8 mouse cellular contexts compared by ENCODE assay signal in the genomic region with DNA sequence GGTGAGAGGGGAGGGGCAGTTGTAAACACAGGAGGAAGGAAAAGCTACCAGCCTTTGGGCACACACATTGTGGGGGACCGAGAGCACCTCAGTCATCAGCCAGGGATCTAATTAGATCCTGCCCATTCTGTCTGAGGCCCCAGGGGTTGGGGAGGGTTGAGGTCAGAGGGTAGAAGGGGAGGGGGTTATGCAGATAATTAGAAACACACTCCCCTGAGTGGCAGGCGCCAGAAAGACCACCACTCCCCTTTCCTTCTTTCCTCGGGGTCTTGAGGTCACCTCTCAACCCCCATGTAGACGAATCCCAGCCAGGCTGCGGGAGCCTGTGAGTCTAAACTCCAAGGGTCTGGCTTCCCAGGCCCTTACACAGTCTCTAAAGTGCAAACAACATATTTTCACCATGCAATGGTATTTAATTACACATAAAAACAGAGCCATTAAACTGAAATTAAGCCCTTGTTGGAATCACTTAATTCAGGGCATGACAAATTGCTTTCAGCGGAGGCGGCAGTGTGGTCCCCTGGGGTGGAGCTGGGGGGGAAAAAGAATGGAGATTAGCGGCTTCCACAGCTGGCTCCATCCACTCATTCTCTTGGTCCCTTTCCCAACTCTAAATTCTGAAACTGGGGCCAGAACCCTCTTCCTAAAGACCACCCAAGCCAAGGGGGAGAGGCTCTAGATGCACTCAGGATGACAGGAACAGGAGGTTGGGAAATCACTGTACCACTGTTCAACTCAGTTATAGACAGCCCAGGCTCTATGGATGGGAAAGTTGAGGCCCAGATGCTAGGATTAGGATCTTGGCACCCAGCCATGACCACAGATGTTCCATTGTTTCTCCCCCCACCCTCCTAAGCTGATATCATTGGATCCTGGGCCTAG. TPM values are rescaled to one million over a fixed set of nuclear protein-coding genes. Genes with fewer than 3 reads are reported as not detected.
A peak's percentile ranks its signal among the peaks of the same experiment; 100 is the strongest.
DNase-seq lines count a peak whose midpoint lies in the region; ATAC-seq and TF ChIP-seq lines count a peak whose summit lies in the region.

No protein-coding gene starts in this region.

- no peak for TF ChIP-seq CTCF in lung, embryonic 14.5 days (IDR thresholded peaks at IDR 0.05; ENCODE audit: low read depth)
- TF ChIP-seq CTCF in lung, adult 2 months (IDR thresholded peaks at IDR 0.05; ENCODE audit: insufficient read depth, low read length): no peak

- no peaks in the 10 kb centered on the region for H3K27me3 ChIP-seq in lung, embryonic 14.5 days (ENCODE audit: insufficient read depth, low read length)
- H3K27me3 ChIP-seq in embryonic facial prominence, embryonic 11.5 days (ENCODE audit: control insufficient read depth, insufficient read depth, low read length): no peaks in the 10 kb centered on the region
- H3K27me3 ChIP-seq in heart, embryonic 12.5 days (replicated peaks): no peaks in the 10 kb centered on the region
- no peaks in the 10 kb centered on the region for H3K27me3 ChIP-seq in limb, embryonic 14.5 days (ENCODE audit: control insufficient read depth, insufficient read depth, low read length)

- peak; percentile 80 for DNase-seq in lung, embryonic 14.5 days
- no peak for DNase-seq in lung, adult 2 months
- DNase-seq in embryonic facial prominence, embryonic 11.5 days (ENCODE audit: low spot score): peak; percentile 81
- DNase-seq in limb, embryonic 14.5 days (ENCODE audit: low spot score): peak; percentile 86
- no peak for DNase-seq in yolk sac, embryonic 10.5 days (ENCODE audit: low spot score)
- no peak for DNase-seq in spleen, postnatal 10 days (ENCODE audit: low spot score in 2 of 2)

- TF ChIP-seq POLR2A in lung, adult 2 months (IDR thresholded peaks at IDR 0.05; ENCODE audit: borderline replicate concordance, extremely low read depth, low read depth, low read length): no peak
- no peak for TF ChIP-seq POLR2A in limb, embryonic 14.5 days (IDR thresholded peaks at IDR 0.05; ENCODE audit: borderline replicate concordance, extremely low read depth, insufficient read depth, insufficient read length)

- 12% methylated on average over 8 of the region's 8 CpGs for WGBS in lung, embryonic 14.5 days
- 42% methylated on average over 8 of the region's 8 CpGs for WGBS in lung, adult 2 months
- 6% methylated on average over 8 of the region's 8 CpGs for WGBS in embryonic facial prominence, embryonic 11.5 days
- 27% methylated on average over 8 of the region's 8 CpGs for WGBS in heart, embryonic 12.5 days
- WGBS in limb, embryonic 14.5 days: 7% methylated on average over 8 of the region's 8 CpGs

- no peak overlapping the region for H3K9ac ChIP-seq in lung, embryonic 14.5 days
- H3K9ac ChIP-seq in embryonic facial prominence, embryonic 11.5 days (replicated peaks; ENCODE audit: low read length): no peak overlapping the region
- no peak overlapping the region for H3K9ac ChIP-seq in heart, embryonic 12.5 days
- no peak overlapping the region for H3K9ac ChIP-seq in limb, embryonic 14.5 days (ENCODE audit: low read depth, low read length, severe bottlenecking)

- no peaks in the 10 kb centered on the region for H3K9me3 ChIP-seq in lung, embryonic 14.5 days (ENCODE audit: low read depth, low read length)
- H3K9me3 ChIP-seq in embryonic facial prominence, embryonic 11.5 days (replicated peaks; ENCODE audit: control insufficient read depth, low read length): no peaks in the 10 kb centered on the region
- H3K9me3 ChIP-seq in heart, embryonic 12.5 days (replicated peaks): peaks cover 10% of the 10 kb centered on the region
- peaks cover 6% of the 10 kb centered on the region; the same call in 1 of the 2 replicates for H3K9me3 ChIP-seq in limb, embryonic 14.5 days (ENCODE audit: control insufficient read depth, low read length)

- peak overlapping the region; percentile 55; the same call in 1 of the 2 replicates for H3K27ac ChIP-seq in lung, embryonic 14.5 days (ENCODE audit: low read depth)
- H3K27ac ChIP-seq in embryonic facial prominence, embryonic 11.5 days (replicated peaks; ENCODE audit: low read depth, low read length): peak overlapping the region; percentile 66
- H3K27ac ChIP-seq in heart, embryonic 12.5 days (ENCODE audit: poor library complexity, severe bottlenecking): 0 out of 2 replicates have a peak overlapping the region, but pooled peaks have one; percentile 1
- H3K27ac ChIP-seq in limb, embryonic 14.5 days (replicated peaks; ENCODE audit: low read depth, low read length): peak overlapping the region; percentile 45

- ATAC-seq in lung, embryonic 14.5 days (ENCODE audit: insufficient read depth): peak; percentile 81
- ATAC-seq in embryonic facial prominence, embryonic 11.5 days (replicated peaks; ENCODE audit: insufficient number of reproducible peaks, low FRiP score, low TSS enrichment, low read depth): peak; percentile 78
- ATAC-seq in heart, embryonic 12.5 days (ENCODE audit: insufficient number of reproducible peaks, low FRiP score): no peak; the same call in 1 of the 2 replicates
- peak; percentile 77 for ATAC-seq in limb, embryonic 14.5 days (ENCODE audit: low FRiP score, low read depth)
- no peak for ATAC-seq in erythroid progenitor cell, adult 5-6 weeks (replicated peaks; ENCODE audit: low FRiP score, poor library complexity, severe bottlenecking)

- no peak overlapping the region for H3K4me3 ChIP-seq in lung, embryonic 14.5 days (ENCODE audit: low read depth, low read length)
- no peak overlapping the region for H3K4me3 ChIP-seq in lung, adult 2 months (replicated peaks; ENCODE audit: extremely low read depth, low read depth, low read length)
- no peak overlapping the region for H3K4me3 ChIP-seq in embryonic facial prominence, embryonic 11.5 days (ENCODE audit: low read depth, low read length)
- H3K4me3 ChIP-seq in heart, embryonic 12.5 days: no peak overlapping the region
- no peak overlapping the region for H3K4me3 ChIP-seq in limb, embryonic 14.5 days (replicated peaks; ENCODE audit: low read length)

- H3K4me2 ChIP-seq in lung, embryonic 14.5 days: no peak overlapping the region
- no peak overlapping the region; the same call in 1 of the 2 replicates for H3K4me2 ChIP-seq in embryonic facial prominence, embryonic 11.5 days (ENCODE audit: low read depth, low read length)
- H3K4me2 ChIP-seq in heart, embryonic 12.5 days: no peak overlapping the region
- no peak overlapping the region for H3K4me2 ChIP-seq in limb, embryonic 14.5 days (replicated peaks; ENCODE audit: low read depth, low read length, severe bottlenecking)

- peaks cover 16% of the 10 kb centered on the region for H3K36me3 ChIP-seq in lung, embryonic 14.5 days (ENCODE audit: insufficient read depth)
- H3K36me3 ChIP-seq in embryonic facial prominence, embryonic 11.5 days (replicated peaks; ENCODE audit: control insufficient read depth, insufficient read depth, low read depth, low read length): peaks cover 13% of the 10 kb centered on the region
- H3K36me3 ChIP-seq in heart, embryonic 12.5 days: peaks cover 24% of the 10 kb centered on the region
- H3K36me3 ChIP-seq in limb, embryonic 14.5 days (ENCODE audit: control insufficient read depth, insufficient read depth, low read length): peaks cover 31% of the 10 kb centered on the region

- peaks cover 3% of the 10 kb centered on the region; the same call in 1 of the 2 replicates for H3K4me1 ChIP-seq in lung, embryonic 14.5 days (ENCODE audit: insufficient read depth)
- H3K4me1 ChIP-seq in lung, adult 2 months (ENCODE audit: control insufficient read depth, insufficient read depth, low read length): no peaks in the 10 kb centered on the region
- peaks cover 5% of the 10 kb centered on the region for H3K4me1 ChIP-seq in embryonic facial prominence, embryonic 11.5 days (ENCODE audit: control insufficient read depth, insufficient read depth, low read length)
- H3K4me1 ChIP-seq in heart, embryonic 12.5 days (replicated peaks): peaks cover 11% of the 10 kb centered on the region; the same call in 1 of the 2 replicates
- H3K4me1 ChIP-seq in limb, embryonic 14.5 days (ENCODE audit: control insufficient read depth, insufficient read depth, low read length): peaks cover 24% of the 10 kb centered on the region

RNA-seq across cellular contexts. Expression of gene Igfbp4, which starts 14.8 kb away (rescaled TPM):
- polyA plus RNA-seq in lung, embryonic 14.5 days (2014; fragmentation: Nextera tagmentation; extraction: Ambion mirVana): 404 and 412 TPM in 2 replicates
- 459 and 481 TPM in 2 replicates for polyA plus RNA-seq in lung, adult 2 months (2012; rRNA removed)
- polyA plus RNA-seq in embryonic facial prominence, embryonic 11.5 days (2014; fragmentation: Nextera tagmentation; extraction: Ambion mirVana): 477 and 548 TPM in 2 replicates
- polyA plus RNA-seq in heart, embryonic 12.5 days (2016; fragmentation: Nextera tagmentation; extraction: Ambion mirVana): 371 and 382 TPM in 2 replicates
- 942 and 1,029 TPM in 2 replicates for polyA plus RNA-seq in limb, embryonic 14.5 days (2012; rRNA removed)
- polyA plus RNA-seq in limb, embryonic 14.5 days (2014; fragmentation: Nextera tagmentation; extraction: Ambion mirVana): 1,086 and 1,234 TPM in 2 replicates
- total RNA-seq in erythroid progenitor cell, adult 5-6 weeks (2015; ENCODE audit: low replicate concordance): 12.2 and 25.2 TPM in 2 replicates
- total RNA-seq in erythroid progenitor cell, adult 5-6 weeks (2017; ENCODE audit: low replicate concordance): 5.8 and 8.1 TPM in 2 replicates

RNA-seq across cellular contexts. Expression of gene Top2a, which starts 31.8 kb away (rescaled TPM):
- polyA plus RNA-seq in lung, embryonic 14.5 days (2014; fragmentation: Nextera tagmentation; extraction: Ambion mirVana): 349 and 364 TPM in 2 replicates
- polyA plus RNA-seq in lung, adult 2 months (2012; rRNA removed): 0.58 and 1.4 TPM in 2 replicates
- polyA plus RNA-seq in embryonic facial prominence, embryonic 11.5 days (2014; fragmentation: Nextera tagmentation; extraction: Ambion mirVana): 397 and 439 TPM in 2 replicates
- polyA plus RNA-seq in heart, embryonic 12.5 days (2016; fragmentation: Nextera tagmentation; extraction: Ambion mirVana): 196 and 201 TPM in 2 replicates
- polyA plus RNA-seq in limb, embryonic 14.5 days (2012; rRNA removed): 98.2 and 134 TPM in 2 replicates
- polyA plus RNA-seq in limb, embryonic 14.5 days (2014; fragmentation: Nextera tagmentation; extraction: Ambion mirVana): 205 and 209 TPM in 2 replicates
- total RNA-seq in erythroid progenitor cell, adult 5-6 weeks (2015; ENCODE audit: low replicate concordance): 1,106 and 1,185 TPM in 2 replicates
- total RNA-seq in erythroid progenitor cell, adult 5-6 weeks (2017; ENCODE audit: low replicate concordance): 1,820 and 2,303 TPM in 2 replicates

RNA-seq across cellular contexts. Expression of gene Tns4, which starts 33.3 kb away (rescaled TPM):
- polyA plus RNA-seq in lung, embryonic 14.5 days (2014; fragmentation: Nextera tagmentation; extraction: Ambion mirVana): 0.39 and 0.47 TPM in 2 replicates
- 2.9 and 4.9 TPM in 2 replicates for polyA plus RNA-seq in lung, adult 2 months (2012; rRNA removed)
- 0.22 and 0.86 TPM in 2 replicates for polyA plus RNA-seq in embryonic facial prominence, embryonic 11.5 days (2014; fragmentation: Nextera tagmentation; extraction: Ambion mirVana)
- 0.05 and 0.11 TPM in 2 replicates for polyA plus RNA-seq in heart, embryonic 12.5 days (2016; fragmentation: Nextera tagmentation; extraction: Ambion mirVana)
- 1.6 and 1.7 TPM in 2 replicates for polyA plus RNA-seq in limb, embryonic 14.5 days (2012; rRNA removed)
- 1.5 and 2.5 TPM in 2 replicates for polyA plus RNA-seq in limb, embryonic 14.5 days (2014; fragmentation: Nextera tagmentation; extraction: Ambion mirVana)
- not detected in 2 replicates for total RNA-seq in erythroid progenitor cell, adult 5-6 weeks (2015; ENCODE audit: low replicate concordance)
- 2.6 and 3.1 TPM in 2 replicates for total RNA-seq in erythroid progenitor cell, adult 5-6 weeks (2017; ENCODE audit: low replicate concordance)

Comparison
In these comparisons a context has a peak if more than half of its experiments do, and no peak if none do; other contexts are left out.
1. DNase-seq: peak in lung, embryonic 14.5 days (single experiment), embryonic facial prominence, embryonic 11.5 days (single experiment) and limb, embryonic 14.5 days (single experiment); none in lung, adult 2 months (single experiment), yolk sac, embryonic 10.5 days (single experiment) and spleen, postnatal 10 days (0 of 2).
2. RNA of gene Top2a, which starts 31.8 kb away (polyA plus RNA-seq): 397 to 439 TPM in embryonic facial prominence, embryonic 11.5 days, 349 to 364 TPM in lung, embryonic 14.5 days, 98.2 to 209 TPM in limb, embryonic 14.5 days and 196 to 201 TPM in heart, embryonic 12.5 days; 0.58 to 1.4 TPM in lung, adult 2 months; every median in the first group is over 10 times any median in the second.
3. ATAC-seq: peak in lung, embryonic 14.5 days (single experiment), embryonic facial prominence, embryonic 11.5 days (single experiment) and limb, embryonic 14.5 days (single experiment); none in heart, embryonic 12.5 days (single experiment) and erythroid progenitor cell, adult 5-6 weeks (single experiment).
4. H3K27ac ChIP-seq: peak in every context shown above with its lines; median percentile 66 in embryonic facial prominence, embryonic 11.5 days; 55 in lung, embryonic 14.5 days; 45 in limb, embryonic 14.5 days; 1 in heart, embryonic 12.5 days.